Mouse (Mus musculus): ENCODE measurements around the gene Gm773. TPM values are rescaled to one million over a fixed set of nuclear protein-coding genes. Genes with fewer than 3 reads are reported as not detected.

Gm773 gene
- polyA plus RNA-seq (2014; fragmentation: Illumina TruSeq; extraction: RNeasy Lipid Tissue Mini Kit (QIAGEN cat#74804)) = not detected

DNA sequence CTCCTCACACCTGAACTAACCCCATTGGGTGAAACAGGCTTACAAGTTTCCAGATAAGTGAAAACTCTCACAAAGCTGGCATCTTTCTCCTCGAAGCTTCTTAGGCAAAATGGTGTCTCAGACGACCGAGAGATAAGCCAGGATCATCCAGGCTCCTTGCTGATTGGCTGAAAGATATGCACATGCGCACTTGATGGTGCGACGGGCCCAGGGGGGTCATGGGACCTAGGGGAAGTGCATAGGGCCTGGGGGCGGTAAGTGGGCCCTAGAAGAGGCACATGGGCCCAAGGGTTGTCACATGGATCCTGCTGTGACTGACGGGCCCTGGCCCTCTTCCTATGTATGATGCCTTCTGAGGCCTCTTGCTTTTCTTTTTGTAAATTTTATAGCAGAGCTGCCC lies at the start of gene Gm773:
TSS of gene Gm773 (minus strand) at position 111 of the 400 bp plus-strand sequence.

Other genes with a start within 250 kb of the Gm773 start
- 11.7 TPM for gene 3830403N18Rik, start 76.3 kb downstream of the Gm773 start, polyA plus RNA-seq (2014; fragmentation: Illumina TruSeq; extraction: RNeasy Lipid Tissue Mini Kit (QIAGEN cat#74804))
- 41.1 TPM for gene Zfp449, start 133.5 kb upstream of the Gm773 start, polyA plus RNA-seq (2014; fragmentation: Illumina TruSeq; extraction: RNeasy Lipid Tissue Mini Kit (QIAGEN cat#74804))
- gene Smim10l2a, start 161.7 kb upstream of the Gm773 start, polyA plus RNA-seq (2014; fragmentation: Illumina TruSeq; extraction: RNeasy Lipid Tissue Mini Kit (QIAGEN cat#74804)) = 3.6 TPM
- not detected for gene Gm2174, start 235.1 kb upstream of the Gm773 start, polyA plus RNA-seq (2014; fragmentation: Illumina TruSeq; extraction: RNeasy Lipid Tissue Mini Kit (QIAGEN cat#74804))
- 65.3 TPM for gene Ints6l, start 242.0 kb upstream of the Gm773 start, polyA plus RNA-seq (2014; fragmentation: Illumina TruSeq; extraction: RNeasy Lipid Tissue Mini Kit (QIAGEN cat#74804))

Measured in ovary, adult 10 weeks (tissue).